Mouse (Mus musculus) thymus, postnatal 10 days (tissue): ENCODE results near the gene Gstz1.
"Not testable (repeated sequence)": the region's sequence is repeated elsewhere in the genome, so short reads cannot be mapped to it uniquely, and the experiment has no call there.

Experiments
- DNase-seq, 2 experiments: peaks; one replicate each; pipeline ENCODE4 v3.0.0; 2021; ENCODE audit warnings: low spot score in 2 of 2

Gene Gstz1

DNA sequence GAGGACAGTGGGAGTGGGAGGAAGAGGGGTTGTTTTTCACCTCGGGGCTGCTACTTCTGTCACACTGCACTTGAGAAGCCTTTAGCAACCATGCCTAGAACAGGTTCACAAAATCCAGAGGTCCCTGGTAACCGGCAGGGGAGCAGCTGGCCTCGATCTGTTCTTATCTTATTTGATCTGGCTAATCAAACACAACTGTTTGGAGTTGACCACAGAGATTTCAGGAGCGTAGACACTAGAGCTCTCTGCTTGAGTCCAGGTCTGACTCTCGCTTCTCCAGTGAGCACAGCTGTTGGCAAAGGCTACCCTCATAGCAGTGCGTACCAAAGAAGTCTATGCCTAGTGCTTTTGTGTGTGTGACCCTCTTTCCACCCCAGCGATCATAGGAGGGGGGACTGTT lies 11.1 kb downstream of the Gstz1 start:
- no peak for DNase-seq

- no peak for DNase-seq
These were observed 13.3 kb downstream of the Gstz1 start for GRCm38 (mm10) chr12:87160310-87160709.

- DNase-seq: no peak
These were observed 13.8 kb downstream of the Gstz1 start for GRCm38 (mm10) chr12:87160815-87161214.

GRCm38 (mm10) chr12:87175194-87175946 lies 28.4 kb downstream of the Gstz1 start:
- no peak for DNase-seq

GRCm38 (mm10) chr12:87177631-87178030 lies 30.7 kb downstream of the Gstz1 start:
- no peak for DNase-seq

- DNase-seq: no peak
These were observed 46.0 kb downstream of the Gstz1 start for GRCm38 (mm10) chr12:87193008-87193407.

- no peak for DNase-seq
These were observed 48.1 kb downstream of the Gstz1 start for GRCm38 (mm10) chr12:87195069-87195468.

- no peak for DNase-seq
These were observed 49.3 kb downstream of the Gstz1 start for GRCm38 (mm10) chr12:87196310-87196709.

DNA sequence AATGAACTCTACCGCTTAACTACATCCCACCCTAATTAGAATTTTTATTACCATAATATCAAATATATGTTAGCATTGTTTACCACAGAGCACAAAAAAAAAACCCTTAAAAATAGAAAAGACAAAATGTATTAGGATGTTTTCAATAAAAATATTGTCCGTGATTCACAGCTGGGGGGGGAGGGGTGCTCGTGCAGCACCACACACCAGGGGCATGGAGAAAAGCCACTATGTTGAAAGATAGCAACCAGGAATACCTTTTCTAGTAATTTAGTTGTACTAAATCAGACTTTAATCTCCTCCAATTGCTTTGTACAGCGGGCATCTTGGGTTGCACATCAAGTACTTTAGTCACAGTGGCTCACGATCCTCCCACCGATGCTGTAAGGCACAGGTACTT lies 51.8 kb downstream of the Gstz1 start:
- no peak for DNase-seq

DNA sequence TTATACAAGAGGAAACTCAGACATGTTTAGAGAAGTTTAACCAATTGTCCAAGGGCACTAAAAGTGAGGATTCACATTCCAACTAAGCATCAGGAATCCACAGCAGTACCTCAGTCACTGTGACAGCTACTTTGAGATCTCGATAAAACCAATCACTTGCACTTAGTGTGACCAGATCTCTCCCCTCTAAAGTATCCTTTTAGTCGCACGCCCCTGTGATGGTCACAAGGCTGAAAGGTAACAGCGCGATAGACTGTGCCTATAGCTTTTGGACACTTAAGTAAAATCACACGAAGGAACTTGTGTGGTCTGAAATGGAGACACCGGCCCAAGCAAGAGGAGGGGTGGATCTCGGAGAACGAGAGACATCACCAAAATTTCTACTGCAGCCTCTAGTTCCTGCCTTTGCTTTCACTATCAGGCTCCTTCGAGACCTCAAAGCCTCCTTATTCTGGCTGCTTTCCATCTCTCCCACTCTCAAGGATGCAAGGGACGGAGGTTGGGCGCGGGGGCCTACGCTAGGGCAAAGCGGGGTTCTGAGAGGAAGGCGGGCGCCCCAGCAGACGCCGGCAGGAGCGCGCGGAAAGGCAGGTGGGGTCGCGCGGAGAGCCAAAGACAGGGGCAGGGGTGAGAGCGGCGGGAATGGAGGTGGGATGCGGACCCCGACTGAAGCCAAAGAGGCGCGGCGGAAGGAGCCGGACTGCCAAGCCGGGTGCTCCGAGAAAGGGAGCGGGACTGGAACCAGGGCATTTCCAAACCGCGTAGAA lies 52.4 kb downstream of the Gstz1 start, which contains the start of gene Samd15:
Gene Samd15, plus strand, starts transcription at position 518 of the 767 bp plus-strand sequence.
- DNase-seq: peak; percentile 56 to 58

DNA sequence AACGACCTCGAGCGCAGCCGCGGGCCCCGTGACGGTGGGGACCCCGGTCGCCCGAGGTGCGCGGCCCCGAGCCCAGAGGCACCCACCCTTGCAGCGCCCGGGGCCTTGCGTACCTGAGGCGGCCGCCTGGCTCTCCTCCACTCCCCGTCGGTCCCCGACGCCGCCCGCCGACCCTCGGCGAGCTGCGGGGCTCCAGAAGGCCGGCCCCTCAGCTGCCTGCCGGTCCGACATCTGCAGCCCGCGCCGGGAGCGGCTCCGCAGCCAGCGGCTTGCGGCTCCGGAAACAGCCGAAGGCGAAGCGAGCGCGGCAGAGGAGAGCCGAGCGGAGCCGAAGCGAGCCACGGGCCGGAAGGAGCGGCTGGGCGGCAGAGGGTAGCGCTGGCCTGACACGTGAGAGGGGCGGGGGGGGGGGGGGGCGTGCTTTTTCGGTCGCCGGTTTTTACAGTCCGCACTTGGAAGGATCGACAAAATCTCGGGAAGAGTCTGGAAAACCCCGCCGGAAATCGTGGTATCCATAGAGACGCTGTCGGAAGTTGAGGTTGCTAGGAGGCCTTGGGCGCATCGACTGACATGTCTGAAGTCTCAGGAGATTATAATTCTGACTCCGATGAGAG lies 53.1 kb downstream of the Gstz1 start, which contains the start of gene Tmed8:
Gene Tmed8, minus strand, starts transcription at position 482 of the 614 bp plus-strand sequence.
- peak; percentile 69 to 83 for DNase-seq

DNA sequence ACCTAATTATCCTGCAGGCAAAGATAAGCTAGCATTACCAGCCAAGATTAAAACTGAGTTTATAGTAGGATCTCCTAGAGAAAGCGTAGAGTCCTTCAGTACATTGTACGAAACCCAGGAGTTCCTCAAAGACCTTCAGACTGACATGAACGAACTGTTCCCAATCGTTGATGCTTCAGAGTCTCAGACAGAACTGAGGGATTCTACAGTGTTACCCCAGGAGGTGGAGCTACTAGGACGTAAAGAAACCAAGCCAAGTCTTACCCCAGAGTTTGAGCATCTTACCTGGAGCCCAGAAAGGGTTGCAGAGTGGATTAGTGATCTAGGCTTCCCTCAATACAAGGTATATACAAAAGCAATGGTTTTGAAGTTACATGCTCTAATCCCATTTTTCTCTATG lies 54.7 kb downstream of the Gstz1 start:
- no peak for DNase-seq

DNA sequence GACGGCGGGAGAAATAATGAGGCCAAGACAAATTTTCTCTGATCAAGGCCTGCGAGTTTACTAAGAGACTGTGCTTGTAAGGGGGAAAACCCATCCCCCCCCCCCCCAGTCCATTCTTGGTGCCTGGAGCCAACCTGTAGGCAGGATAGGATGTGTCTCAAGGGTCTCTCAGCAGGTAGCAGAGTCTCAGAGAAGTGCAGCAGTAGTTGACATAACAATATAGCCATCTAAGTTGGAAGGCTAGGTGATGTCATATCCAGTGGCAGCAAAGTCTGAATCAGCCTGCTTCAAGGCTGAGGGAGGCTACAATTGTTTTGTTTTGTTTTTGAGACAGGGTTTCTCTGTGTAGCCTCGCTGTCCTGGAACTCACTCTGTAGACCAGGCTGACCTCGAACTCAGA lies 58.8 kb downstream of the Gstz1 start:
- not testable (repeated sequence) for DNase-seq

- DNase-seq: no peak
These were observed 66.1 kb downstream of the Gstz1 start for GRCm38 (mm10) chr12:87212844-87213606.
